19 mouse cellular contexts compared by ENCODE assay signal in the genomic region with DNA sequence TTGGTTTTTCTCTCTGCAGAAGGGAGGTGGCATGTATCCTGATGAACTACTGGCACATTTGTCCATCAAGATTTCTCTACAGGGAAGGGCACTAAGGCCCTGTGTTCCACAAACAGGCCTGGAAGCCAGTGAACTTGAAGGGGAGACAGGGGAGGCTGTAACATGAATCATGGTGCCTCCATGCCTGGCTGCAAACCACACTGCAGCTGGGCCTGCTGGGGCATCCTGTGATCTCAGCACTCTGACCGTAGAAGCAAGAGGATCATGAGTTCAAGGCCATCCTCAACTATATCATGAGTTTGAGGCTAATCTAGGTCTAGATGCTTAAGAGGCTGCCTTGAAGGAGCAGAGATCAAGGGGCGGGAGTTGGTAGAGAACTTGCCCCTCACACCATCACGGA. TPM values are rescaled to one million over a fixed set of nuclear protein-coding genes. Genes with fewer than 3 reads are reported as not detected.
DNase-seq lines count a peak whose midpoint lies in the region; ATAC-seq and TF ChIP-seq lines count a peak whose summit lies in the region.
"Had no signal": no experiment of that assay in that cellular context is flagged by ENCODE, and none has a peak within 500 bp of the region (broad histone marks: within the 10 kb centered on the region; RNA-seq: fewer than 3 reads in every experiment).

No protein-coding gene starts in this region.

- H3K4me1 ChIP-seq in liver, embryonic 15.5 days (replicated peaks): peaks cover 46% of the 10 kb centered on the region
- H3K4me1 ChIP-seq in liver, embryonic 11.5 days (replicated peaks; ENCODE audit: control insufficient read depth, insufficient read depth, low read length): peaks cover 26% of the 10 kb centered on the region
- peaks cover 73% of the 10 kb centered on the region for H3K4me1 ChIP-seq in G1E (ENCODE audit: insufficient read depth, low read depth, low read length)
- peaks cover 35% of the 10 kb centered on the region for H3K4me1 ChIP-seq in heart, embryonic 10.5 days

- H3K9ac ChIP-seq in liver, embryonic 15.5 days: no peak overlapping the region
- no peak overlapping the region for H3K9ac ChIP-seq in liver, embryonic 11.5 days (ENCODE audit: low read depth, low read length)
- H3K9ac ChIP-seq: forebrain, embryonic 13.5 days; forebrain, postnatal 0 days; heart, embryonic 13.5 days; hindbrain, embryonic 15.5 days had no signal

- no peak for DNase-seq in liver, embryonic 11.5 days (ENCODE audit: low spot score)
- DNase-seq in G1E (ENCODE audit: low spot score): no peak
- peak; percentile 44 for DNase-seq in splenic B cell, adult 2 months (ENCODE audit: low read depth, low spot score)
- peak; percentile 54 for DNase-seq in thymus, postnatal 4 days
- DNase-seq in heart, embryonic 10.5 days (ENCODE audit: low spot score): no peak
- DNase-seq: adrenal gland, postnatal 10 days; cerebellum, adult 18-20 months; cerebellum, adult 9-11 months; cerebellum, postnatal 36 days; forebrain, postnatal 0 days; gastrocnemius, adult 2 months; gastrocnemius, postnatal 25 days; heart, postnatal 36 days had no signal

- H3K4me3 ChIP-seq in liver, embryonic 15.5 days (replicated peaks): no peak overlapping the region
- H3K4me3 ChIP-seq in liver, embryonic 11.5 days (ENCODE audit: low read depth, low read length): no peak overlapping the region
- H3K4me3 ChIP-seq in G1E (ENCODE audit: low read depth, low read length): peak overlapping the region; percentile 48; the same call in 1 of the 2 replicates
- H3K4me3 ChIP-seq in heart, embryonic 10.5 days: no peak overlapping the region
- H3K4me3 ChIP-seq: forebrain, embryonic 13.5 days; gastrocnemius, adult 2 months; heart, embryonic 13.5 days; hindbrain, embryonic 15.5 days had no signal

- TF ChIP-seq CTCF in G1E (IDR thresholded peaks at IDR 0.05; ENCODE audit: low read depth, low read length): no peak

- H3K36me3 ChIP-seq in liver, embryonic 15.5 days (replicated peaks): peaks cover 8% of the 10 kb centered on the region
- H3K36me3 ChIP-seq in liver, embryonic 11.5 days (ENCODE audit: control insufficient read depth, insufficient read depth, low read length): peaks cover 8% of the 10 kb centered on the region; the same call in 1 of the 2 replicates
- peaks cover 78% of the 10 kb centered on the region for H3K36me3 ChIP-seq in G1E (replicated peaks)
- peaks cover 7% of the 10 kb centered on the region for H3K36me3 ChIP-seq in splenic B cell, adult 2 months (ENCODE audit: control insufficient read depth, insufficient read depth, low read length, poor library complexity, severe bottlenecking)
- H3K36me3 ChIP-seq in heart, embryonic 10.5 days: peaks cover 19% of the 10 kb centered on the region
- H3K36me3 ChIP-seq: hindbrain, embryonic 15.5 days had no signal

- WGBS in liver, embryonic 15.5 days (ENCODE audit: insufficient replicate concordance): 41% methylated on average over 3 of the region's 3 CpGs
- 74% methylated on average over 3 of the region's 3 CpGs for WGBS in liver, embryonic 11.5 days
- WGBS in heart, embryonic 10.5 days: 94% methylated on average over 3 of the region's 3 CpGs

- H3K4me2 ChIP-seq in liver, embryonic 15.5 days: peak overlapping the region; percentile 13; the same call in 1 of the 2 replicates
- H3K4me2 ChIP-seq in liver, embryonic 11.5 days: no peak overlapping the region
- H3K4me2 ChIP-seq: forebrain, embryonic 13.5 days; heart, embryonic 13.5 days; hindbrain, embryonic 15.5 days had no signal

- peaks cover 17% of the 10 kb centered on the region for H3K27me3 ChIP-seq in liver, embryonic 15.5 days
- no peaks in the 10 kb centered on the region for H3K27me3 ChIP-seq in liver, embryonic 11.5 days (replicated peaks; ENCODE audit: control insufficient read depth, insufficient read depth, low read length)
- H3K27me3 ChIP-seq in G1E (ENCODE audit: insufficient read depth, low read length): no peaks in the 10 kb centered on the region
- no peaks in the 10 kb centered on the region for H3K27me3 ChIP-seq in splenic B cell, adult 2 months (ENCODE audit: control insufficient read depth, insufficient read depth, low read length, poor library complexity, severe bottlenecking)
- no peaks in the 10 kb centered on the region for H3K27me3 ChIP-seq in heart, embryonic 10.5 days (ENCODE audit: insufficient read depth, poor library complexity, severe bottlenecking)
- H3K27me3 ChIP-seq: CH12.LX; heart, embryonic 13.5 days had no signal

- H3K27ac ChIP-seq in liver, embryonic 15.5 days (replicated peaks): 0 out of 2 replicates have a peak overlapping the region, but pooled peaks have one; percentile 19
- no peak overlapping the region for H3K27ac ChIP-seq in liver, embryonic 11.5 days (ENCODE audit: low read depth, low read length)
- no peak overlapping the region for H3K27ac ChIP-seq in heart, embryonic 10.5 days
- H3K27ac ChIP-seq: forebrain, embryonic 13.5 days; heart, embryonic 13.5 days; hindbrain, embryonic 15.5 days had no signal

- H3K9me3 ChIP-seq in liver, embryonic 15.5 days (replicated peaks): no peaks in the 10 kb centered on the region
- H3K9me3 ChIP-seq in liver, embryonic 11.5 days (ENCODE audit: control insufficient read depth, low read length): no peaks in the 10 kb centered on the region
- H3K9me3 ChIP-seq in G1E (replicated peaks): peaks cover 21% of the 10 kb centered on the region
- H3K9me3 ChIP-seq in heart, embryonic 10.5 days: no peaks in the 10 kb centered on the region
- H3K9me3 ChIP-seq: forebrain, embryonic 13.5 days; heart, embryonic 13.5 days; hindbrain, embryonic 15.5 days had no signal

- no peak for ATAC-seq in liver, embryonic 15.5 days (ENCODE audit: insufficient read depth)
- no peak for ATAC-seq in liver, embryonic 11.5 days (replicated peaks; ENCODE audit: low FRiP score)
- no peak for ATAC-seq in G1E (ENCODE audit: extremely low read depth, insufficient number of reproducible peaks, low FRiP score, poor library complexity, severe bottlenecking)
- no peak for ATAC-seq in monocyte, adult 5-6 weeks (replicated peaks; ENCODE audit: insufficient number of reproducible peaks, low FRiP score, low TSS enrichment, poor library complexity, severe bottlenecking)
- ATAC-seq: forebrain, embryonic 13.5 days; forebrain, postnatal 0 days had no signal

RNA-seq across cellular contexts. Expression of gene Cmtm7, which starts 5.3 kb away (rescaled TPM):
- polyA plus RNA-seq in liver, embryonic 15.5 days (2015; fragmentation: Nextera tagmentation; extraction: Ambion mirVana): 56.5 and 59.9 TPM in 2 replicates
- polyA plus RNA-seq in liver, embryonic 11.5 days (2014; fragmentation: Nextera tagmentation; extraction: Ambion mirVana): 93.7 and 99.4 TPM in 2 replicates
- total RNA-seq in G1E (2014; fragmentation: Nextera tagmentation) (68.7 and 76.1 TPM in 2 replicates), G1E (2017) (233 and 329 TPM in 2 replicates)
- polyA plus RNA-seq in G1E (2012): 196 and 229 TPM in 2 replicates
- total RNA-seq in monocyte, adult 5-6 weeks (2017): 95.2 to 128 TPM (median 119 TPM) in 3 replicates
- 143 and 145 TPM in 2 replicates for polyA plus RNA-seq in heart, embryonic 10.5 days (2016; fragmentation: Nextera tagmentation; extraction: Ambion mirVana)

RNA-seq across cellular contexts. Expression of gene Cmtm6, which starts 45.4 kb away (rescaled TPM):
- polyA plus RNA-seq in liver, embryonic 15.5 days (2015; fragmentation: Nextera tagmentation; extraction: Ambion mirVana): 26.3 and 28.5 TPM in 2 replicates
- 36.6 and 40.6 TPM in 2 replicates for polyA plus RNA-seq in liver, embryonic 11.5 days (2014; fragmentation: Nextera tagmentation; extraction: Ambion mirVana)
- total RNA-seq in G1E (2014; fragmentation: Nextera tagmentation): 20.9 and 23.9 TPM in 2 replicates
- 41.4 and 42.5 TPM in 2 replicates for total RNA-seq in G1E (2017)
- polyA plus RNA-seq in G1E (2012): 7.5 and 8.7 TPM in 2 replicates
- total RNA-seq in monocyte, adult 5-6 weeks (2017): 131 to 163 TPM (median 138 TPM) in 3 replicates
- 39.4 and 47.3 TPM in 2 replicates for polyA plus RNA-seq in heart, embryonic 10.5 days (2016; fragmentation: Nextera tagmentation; extraction: Ambion mirVana)

Comparison
In these comparisons a context has a peak if more than half of its experiments do, and no peak if none do; other contexts are left out.
1. DNase-seq: peak in splenic B cell, adult 2 months (single experiment) and thymus, postnatal 4 days (single experiment); none in liver, embryonic 11.5 days (single experiment), G1E (single experiment) and heart, embryonic 10.5 days (single experiment).